Mouse (Mus musculus): ENCODE measurements around the gene Fbxw21. TPM values are rescaled to one million over a fixed set of nuclear protein-coding genes. Genes with fewer than 3 reads are reported as not detected.

Gene Fbxw21
- not detected for polyA plus RNA-seq (2015; fragmentation: Illumina TruSeq; extraction: RNeasy Lipid Tissue Mini Kit (QIAGEN cat#74804); ENCODE audit: low read depth, low replicate concordance)

GRCm38 (mm10) chr9:109161941-109162340 is at the start of gene Fbxw21:
Gene Fbxw21, minus strand, starts transcription at chr9:109162041.

DNA sequence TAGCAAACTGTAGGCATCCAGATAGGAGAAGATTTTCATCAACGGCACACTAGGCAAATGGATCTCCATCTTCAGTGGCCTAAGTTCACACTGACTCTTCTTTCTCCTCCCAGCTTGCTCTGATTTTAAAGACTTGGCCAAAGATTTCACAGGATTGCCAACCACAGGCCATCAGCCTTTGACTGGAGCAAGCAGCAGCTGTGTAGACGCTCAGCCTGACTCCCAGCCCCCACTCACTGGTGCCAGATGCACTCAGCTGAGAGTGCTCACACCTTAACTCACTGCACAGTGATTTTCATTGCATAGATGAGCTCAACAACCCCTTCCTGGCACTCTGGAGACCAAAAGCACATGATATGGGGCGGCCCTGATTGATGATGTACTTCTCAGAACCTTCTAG is 34.0 kb upstream of the Fbxw21 start, which contains the start of gene Fbxw13:
TSS of gene Fbxw13 (minus strand) at position 101 of the 400 bp plus-strand sequence.

DNA sequence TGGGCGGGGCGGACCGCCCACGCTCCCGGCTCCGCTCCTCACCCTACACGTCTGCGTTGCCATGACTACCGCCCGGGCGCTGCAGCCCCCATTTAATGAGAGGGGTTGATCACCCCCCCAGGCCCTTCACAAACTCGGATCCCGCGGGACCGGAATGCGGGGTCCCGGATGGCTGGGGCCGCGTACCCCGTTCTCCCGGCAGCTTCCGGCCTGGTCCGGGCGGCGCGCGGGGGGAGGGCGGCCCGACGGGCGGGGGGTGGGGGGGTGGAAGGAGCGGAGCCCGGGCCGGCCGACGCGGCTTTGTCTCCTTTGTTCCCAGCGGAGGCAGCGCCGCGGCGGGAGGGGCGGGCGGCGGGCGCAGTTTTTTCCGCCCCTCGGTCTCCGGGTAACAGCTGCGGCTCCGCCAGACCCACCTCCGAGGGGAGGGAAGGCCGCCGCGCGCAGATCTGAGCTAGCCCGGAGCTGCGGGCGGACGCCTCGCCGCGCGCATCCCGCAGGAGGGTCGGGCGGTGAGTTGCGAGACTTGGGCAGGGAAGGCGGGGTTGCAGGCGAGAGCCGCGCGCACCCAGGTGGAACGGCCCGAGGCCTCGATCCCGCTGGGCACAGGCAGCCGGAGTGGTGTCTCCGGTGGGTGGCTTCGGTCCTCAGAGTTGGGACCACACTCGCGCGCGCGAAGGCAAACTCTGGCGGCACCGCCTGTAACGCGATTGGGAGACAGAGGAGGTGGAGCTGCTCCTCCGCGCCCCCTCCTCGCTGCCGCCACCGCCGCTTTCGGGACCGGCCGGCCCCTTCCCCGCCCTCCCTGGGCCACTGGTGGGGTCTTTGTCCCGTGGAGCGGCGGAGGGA is 66.5 kb downstream of the Fbxw21 start, which contains the start of gene Plxnb1:
TSS of gene Plxnb1 (plus strand) at position 253 of the 846 bp plus-strand sequence.

Other genes with a start within 250 kb of the Fbxw21 start
- gene Tmem89, start 247.4 kb downstream of the Fbxw21 start, polyA plus RNA-seq (2015; fragmentation: Illumina TruSeq; extraction: RNeasy Lipid Tissue Mini Kit (QIAGEN cat#74804); ENCODE audit: low read depth, low replicate concordance): not detected
- 368 TPM for gene Uqcrc1, start 225.4 kb downstream of the Fbxw21 start, polyA plus RNA-seq (2015; fragmentation: Illumina TruSeq; extraction: RNeasy Lipid Tissue Mini Kit (QIAGEN cat#74804); ENCODE audit: low read depth, low replicate concordance)
- 3.4 TPM for gene Col7a1, start 208.5 kb downstream of the Fbxw21 start, polyA plus RNA-seq (2015; fragmentation: Illumina TruSeq; extraction: RNeasy Lipid Tissue Mini Kit (QIAGEN cat#74804); ENCODE audit: low read depth, low replicate concordance)
- not detected for gene Ucn2, start 176.0 kb downstream of the Fbxw21 start, polyA plus RNA-seq (2015; fragmentation: Illumina TruSeq; extraction: RNeasy Lipid Tissue Mini Kit (QIAGEN cat#74804); ENCODE audit: low read depth, low replicate concordance)
- 12.8 TPM for gene Pfkfb4, start 170.3 kb downstream of the Fbxw21 start, polyA plus RNA-seq (2015; fragmentation: Illumina TruSeq; extraction: RNeasy Lipid Tissue Mini Kit (QIAGEN cat#74804); ENCODE audit: low read depth, low replicate concordance)
- 90.6 TPM for gene Shisa5, start 123.5 kb downstream of the Fbxw21 start, polyA plus RNA-seq (2015; fragmentation: Illumina TruSeq; extraction: RNeasy Lipid Tissue Mini Kit (QIAGEN cat#74804); ENCODE audit: low read depth, low replicate concordance)
- 15.5 TPM for gene Trex1, start 102.3 kb downstream of the Fbxw21 start, polyA plus RNA-seq (2015; fragmentation: Illumina TruSeq; extraction: RNeasy Lipid Tissue Mini Kit (QIAGEN cat#74804); ENCODE audit: low read depth, low replicate concordance)
- gene Atrip, start 87.9 kb downstream of the Fbxw21 start, polyA plus RNA-seq (2015; fragmentation: Illumina TruSeq; extraction: RNeasy Lipid Tissue Mini Kit (QIAGEN cat#74804); ENCODE audit: low read depth, low replicate concordance): 17.6 TPM
- gene Ccdc51, start 79.5 kb downstream of the Fbxw21 start, polyA plus RNA-seq (2015; fragmentation: Illumina TruSeq; extraction: RNeasy Lipid Tissue Mini Kit (QIAGEN cat#74804); ENCODE audit: low read depth, low replicate concordance): 10.4 TPM
- 433 TPM for gene Tma7, start 79.5 kb downstream of the Fbxw21 start, polyA plus RNA-seq (2015; fragmentation: Illumina TruSeq; extraction: RNeasy Lipid Tissue Mini Kit (QIAGEN cat#74804); ENCODE audit: low read depth, low replicate concordance)
- 31.5 TPM for gene Plxnb1, start 66.7 kb downstream of the Fbxw21 start, polyA plus RNA-seq (2015; fragmentation: Illumina TruSeq; extraction: RNeasy Lipid Tissue Mini Kit (QIAGEN cat#74804); ENCODE audit: low read depth, low replicate concordance)
- not detected for gene Fbxw13, start 33.9 kb upstream of the Fbxw21 start, polyA plus RNA-seq (2015; fragmentation: Illumina TruSeq; extraction: RNeasy Lipid Tissue Mini Kit (QIAGEN cat#74804); ENCODE audit: low read depth, low replicate concordance)
- not detected for gene Fbxw20, start 72.7 kb upstream of the Fbxw21 start, polyA plus RNA-seq (2015; fragmentation: Illumina TruSeq; extraction: RNeasy Lipid Tissue Mini Kit (QIAGEN cat#74804); ENCODE audit: low read depth, low replicate concordance)
- gene Fbxw14, start 125.6 kb upstream of the Fbxw21 start, polyA plus RNA-seq (2015; fragmentation: Illumina TruSeq; extraction: RNeasy Lipid Tissue Mini Kit (QIAGEN cat#74804); ENCODE audit: low read depth, low replicate concordance): not detected
- not detected for gene Fbxw28, start 177.6 kb upstream of the Fbxw21 start, polyA plus RNA-seq (2015; fragmentation: Illumina TruSeq; extraction: RNeasy Lipid Tissue Mini Kit (QIAGEN cat#74804); ENCODE audit: low read depth, low replicate concordance)
- not detected for gene Fbxw22, start 242.3 kb upstream of the Fbxw21 start, polyA plus RNA-seq (2015; fragmentation: Illumina TruSeq; extraction: RNeasy Lipid Tissue Mini Kit (QIAGEN cat#74804); ENCODE audit: low read depth, low replicate concordance)